Mouse (Mus musculus) limb, embryonic 13.5 days (tissue): Measurements from ENCODE around the gene Mip. TPM values are rescaled to one million over a fixed set of nuclear protein-coding genes. Genes with fewer than 3 reads are reported as not detected.
"Not testable (repeated sequence)": the region's sequence is repeated elsewhere in the genome, so short reads cannot be mapped to it uniquely, and the experiment has no call there.

ENCODE experiments used
- ATAC-seq: fragments of 200-750 bp; cut with Nextera tagmentation; 2 replicates; pipeline ENCODE4 v1.8.0; 2017; ENCODE audit warnings: low read depth, moderate number of reproducible peaks, moderate TSS enrichment; ENCODE audit not compliant: low FRiP score
- H3K27ac ChIP-seq: fragments of 300-500 bp; sonication (generic); 2 replicates; pipeline ENCODE4 v1.5.1; 2015; ENCODE audit warnings: inconsistent platforms, mild to moderate bottlenecking, moderate library complexity
- H3K27me3 ChIP-seq: fragments of 300-500 bp; sonication (generic); 2 replicates; pipeline ENCODE4 v1.6.1; 2015; ENCODE audit warnings: mild to moderate bottlenecking, inconsistent platforms
- H3K36me3 ChIP-seq: fragments of 300-500 bp; sonication (generic); 2 replicates; pipeline ENCODE4 v1.6.1; 2015; ENCODE audit warnings: inconsistent platforms, mild to moderate bottlenecking, moderate library complexity
- H3K4me1 ChIP-seq: fragments of 300-500 bp; sonication (generic); 2 replicates; pipeline ENCODE4 v1.6.1; 2015; ENCODE audit warnings: inconsistent platforms
- H3K4me2 ChIP-seq: fragments of 300-500 bp; sonication (generic); replicated peaks from 2 replicates; pipeline ENCODE4 v1.6.1; 2015; ENCODE audit warnings: inconsistent platforms, mild to moderate bottlenecking, moderate library complexity
- H3K4me3 ChIP-seq: fragments of 300-500 bp; sonication (generic); 2 replicates; pipeline ENCODE4 v1.5.1; 2015; ENCODE audit warnings: moderate library complexity, mild to moderate bottlenecking, inconsistent platforms
- H3K9ac ChIP-seq: fragments of 300-500 bp; sonication (generic); 2 replicates; pipeline ENCODE4 v1.6.1; 2015; ENCODE audit warnings: mild to moderate bottlenecking, inconsistent platforms
- H3K9me3 ChIP-seq: fragments of 300-500 bp; sonication (generic); 2 replicates; pipeline ENCODE4 v1.6.1; 2016; ENCODE audit warnings: inconsistent platforms
- WGBS: fragments of 180-500 bp; shearing (Covaris S2); methylation state at CpG from one replicate; pipeline ENCODE4 v1.1.7; 2015; 5-methylcytosine and 5-hydroxymethylcytosine counted together
- polyA plus RNA-seq: library from polyadenylated mRNA; unstranded; fragments of >200 nt; fragmentation: Nextera tagmentation; extraction: Ambion mirVana; gene quantifications from 2 replicates; pipeline ENCODE4 v1.2.1, GENCODE M21; 2015

The Mip gene
- polyA plus RNA-seq, 1 experiment from 2014 or later: 0.57 TPM

DNA sequence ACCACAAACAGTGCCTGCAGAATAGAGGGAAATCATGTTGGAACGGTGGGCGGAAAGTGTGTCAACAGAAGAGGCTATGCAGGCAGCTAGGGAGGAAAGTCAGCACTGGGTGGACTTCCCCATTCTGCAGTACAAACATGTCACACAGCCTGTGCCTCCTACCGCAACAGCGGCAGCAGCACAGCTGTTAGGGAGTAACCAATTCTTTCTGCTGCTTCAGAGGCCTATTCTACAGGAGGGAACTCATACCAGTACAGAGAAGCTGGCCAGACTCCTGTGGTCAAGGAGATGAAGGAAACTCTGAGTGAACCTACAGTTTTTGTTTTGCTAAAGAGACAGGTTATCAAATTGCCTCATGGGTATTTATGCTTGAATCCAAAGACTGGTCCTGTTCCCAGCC is 33.3 kb downstream of the Mip start:
- no peaks in the 10 kb centered on the region for H3K9me3 ChIP-seq
- H3K27me3 ChIP-seq: no peaks in the 10 kb centered on the region
- H3K4me3 ChIP-seq: no peak overlapping the region
- 0 out of 2 replicates have a peak, but pooled peaks cover 5% of the 10 kb centered on the region for H3K36me3 ChIP-seq
- no peak overlapping the region for H3K27ac ChIP-seq
- WGBS: 88% methylated on average over 4 of the region's 4 CpGs
- ATAC-seq: no peak
- H3K4me2 ChIP-seq: no peak overlapping the region
- H3K4me1 ChIP-seq: no peaks in the 10 kb centered on the region
- no peak overlapping the region for H3K9ac ChIP-seq

DNA sequence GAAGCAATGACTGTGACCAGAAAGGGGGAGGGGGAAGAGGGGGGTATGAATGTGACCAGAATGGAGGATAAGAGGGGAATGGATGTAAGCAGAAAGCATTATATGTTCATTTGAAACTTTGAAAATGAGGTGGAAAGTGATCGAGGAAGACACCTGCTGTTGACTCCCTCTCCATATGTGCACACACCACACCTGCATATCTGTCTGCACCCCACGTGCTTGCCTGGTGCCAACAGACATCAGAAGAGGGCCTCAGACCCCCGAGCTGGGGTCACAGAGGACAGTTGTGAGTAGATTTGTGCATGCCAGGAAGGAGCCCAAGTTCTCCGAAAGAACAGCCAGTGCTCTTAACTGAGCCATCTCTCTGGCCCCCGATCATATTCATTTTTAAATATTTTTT is 34.3 kb downstream of the Mip start:
- 82% methylated on average over 5 of the region's 5 CpGs for WGBS
- no peaks in the 10 kb centered on the region for H3K4me1 ChIP-seq
- ATAC-seq: no peak
- no peaks in the 10 kb centered on the region for H3K36me3 ChIP-seq
- H3K9ac ChIP-seq: no peak overlapping the region
- H3K27ac ChIP-seq: no peak overlapping the region
- no peak overlapping the region for H3K4me2 ChIP-seq
- no peaks in the 10 kb centered on the region for H3K27me3 ChIP-seq
- no peak overlapping the region for H3K4me3 ChIP-seq
- no peaks in the 10 kb centered on the region for H3K9me3 ChIP-seq

DNA sequence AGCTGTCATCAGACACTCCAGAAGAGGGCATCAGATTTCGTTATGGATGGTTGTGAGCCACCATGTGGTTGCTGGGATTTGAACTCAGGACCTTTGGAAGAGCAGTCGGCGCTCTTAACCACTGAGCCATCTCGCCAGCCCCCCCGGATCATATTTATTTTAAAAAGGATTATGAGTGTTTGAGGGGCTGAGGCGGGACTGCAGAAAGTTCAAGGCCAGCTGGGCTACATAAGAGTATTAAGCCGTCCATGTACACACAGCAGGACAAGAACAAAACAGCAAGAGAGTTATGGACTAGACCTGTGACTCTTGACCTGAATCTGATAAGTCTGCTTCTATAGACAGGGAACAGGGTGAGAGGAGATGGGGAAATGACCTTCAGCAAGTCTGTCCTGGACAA is 34.7 kb downstream of the Mip start:
- H3K4me2 ChIP-seq, H3K27me3 ChIP-seq, H3K4me3 ChIP-seq, H3K9me3 ChIP-seq, ATAC-seq, H3K36me3 ChIP-seq, H3K9ac ChIP-seq, H3K4me1 ChIP-seq, H3K27ac ChIP-seq: not testable (repeated sequence)
- 83% methylated on average over 7 of the region's 7 CpGs for WGBS

DNA sequence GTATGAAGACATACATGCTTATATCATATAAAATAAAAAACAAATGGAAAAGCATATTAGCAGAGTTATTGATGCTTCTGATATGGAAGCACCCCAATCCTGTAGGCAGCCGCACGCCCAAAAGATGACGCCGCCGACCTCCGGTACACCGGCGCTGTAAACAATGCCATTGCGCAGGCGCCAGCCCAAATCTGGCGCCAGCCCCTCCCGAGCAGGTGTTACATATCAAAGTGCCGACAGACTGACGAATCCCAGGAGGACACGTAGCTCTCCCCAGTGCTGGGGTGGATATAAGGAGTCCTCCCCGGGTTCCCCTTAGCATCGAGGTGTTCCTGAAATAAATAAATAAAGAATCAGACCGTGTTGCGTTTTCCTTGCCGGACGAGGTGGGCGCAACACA is 36.7 kb downstream of the Mip start:
- Histone ChIP-seq H3K4me1 (no peaks in the 10 kb centered on the region), H3K27me3 (no peaks in the 10 kb centered on the region), H3K36me3 (no peaks in the 10 kb centered on the region), H3K4me2 (no peak overlapping the region), H3K9me3 (no peaks in the 10 kb centered on the region), H3K9ac (no peak overlapping the region), H3K4me3 (no peak overlapping the region), H3K27ac (no peak overlapping the region)
- 82% methylated on average over 22 of the region's 22 CpGs for WGBS
- ATAC-seq: no peak

DNA sequence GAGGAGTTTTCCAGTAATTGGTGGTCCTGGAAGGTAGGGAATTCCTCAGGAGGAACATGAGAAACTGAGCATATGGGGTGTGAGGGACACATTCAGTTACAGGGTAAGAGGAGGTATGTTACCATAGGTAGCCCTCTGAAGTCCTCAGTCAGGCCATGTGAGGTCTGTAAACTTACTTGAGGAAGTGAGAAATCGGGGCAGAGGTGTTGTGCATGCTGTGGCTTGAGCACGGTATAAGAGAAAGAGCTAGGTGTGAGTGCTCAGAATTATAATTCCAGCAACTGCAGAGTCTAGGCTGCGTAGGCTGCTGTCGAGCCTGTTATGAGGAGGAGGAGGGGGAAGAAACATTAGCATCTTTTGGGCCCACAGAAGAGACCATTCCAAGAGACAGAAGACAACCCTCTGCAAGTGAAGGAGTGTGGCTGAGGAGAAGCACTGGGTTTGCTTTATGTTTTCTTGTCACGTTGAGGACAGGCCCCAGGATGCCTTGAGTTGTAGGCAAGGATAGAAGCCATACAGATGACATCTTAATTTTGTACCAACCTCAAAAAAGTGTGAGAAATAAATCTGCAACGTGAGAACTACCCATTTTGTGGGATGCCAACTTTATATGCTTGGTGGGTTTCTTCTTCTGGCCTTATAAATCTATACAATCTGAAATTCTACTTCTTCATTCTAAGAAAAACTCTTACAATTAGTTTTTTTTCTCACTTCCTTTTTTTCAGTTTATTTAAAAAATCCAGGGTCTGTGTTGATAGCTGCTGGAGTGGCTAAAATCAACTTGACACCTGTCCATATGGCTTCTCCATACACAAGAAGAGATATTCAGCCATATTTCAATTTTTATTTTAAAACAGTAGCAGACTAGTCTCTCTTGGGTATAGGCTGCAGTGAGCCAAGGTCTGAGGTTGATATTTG is 38.0 kb downstream of the Mip start:
- Histone ChIP-seq H3K36me3 (no peaks in the 10 kb centered on the region), H3K27me3 (no peaks in the 10 kb centered on the region), H3K4me1 (no peaks in the 10 kb centered on the region), H3K9ac (no peak overlapping the region), H3K4me3 (no peak overlapping the region), H3K9me3 (no peaks in the 10 kb centered on the region), H3K27ac (no peak overlapping the region), H3K4me2 (no peak overlapping the region)
- WGBS: 81% methylated on average over 6 of the region's 6 CpGs
- no peak for ATAC-seq

DNA sequence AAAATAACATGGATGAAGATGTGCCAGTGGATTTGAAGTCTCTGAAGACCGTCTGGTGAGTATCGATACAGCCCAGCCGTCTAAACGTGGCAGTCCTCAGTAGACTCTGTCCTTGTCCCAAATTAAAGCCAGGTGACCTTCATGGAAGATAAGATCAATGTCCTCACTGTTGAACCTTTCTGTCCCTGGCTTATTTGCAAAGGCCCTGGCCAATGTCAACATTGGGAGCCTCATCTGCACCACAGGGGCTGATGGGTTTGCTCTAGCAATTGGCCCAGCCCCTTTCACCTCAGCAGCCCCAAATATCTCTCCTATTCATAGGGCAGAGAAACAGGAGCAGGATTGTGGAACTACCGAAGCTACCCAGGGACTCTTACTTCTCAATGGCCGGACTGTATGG is 42.7 kb downstream of the Mip start, which contains the start of gene Apof:
TSS of gene Apof (plus strand) at position 301 of the 400 bp plus-strand sequence.
- Histone ChIP-seq H3K9me3 (no peaks in the 10 kb centered on the region), H3K36me3 (no peaks in the 10 kb centered on the region), H3K9ac (no peak within 1 kb of the TSS), H3K27ac (no peak within 1 kb of the TSS), H3K4me1 (no peaks in the 10 kb centered on the region; the same call in 1 of the 2 replicates), H3K27me3 (no peaks in the 10 kb centered on the region), H3K4me3 (no peak within 1 kb of the TSS), H3K4me2 (no peak within 1 kb of the TSS)
- ATAC-seq: no peak
- WGBS: 70% methylated on average over 6 of the region's 6 CpGs

DNA sequence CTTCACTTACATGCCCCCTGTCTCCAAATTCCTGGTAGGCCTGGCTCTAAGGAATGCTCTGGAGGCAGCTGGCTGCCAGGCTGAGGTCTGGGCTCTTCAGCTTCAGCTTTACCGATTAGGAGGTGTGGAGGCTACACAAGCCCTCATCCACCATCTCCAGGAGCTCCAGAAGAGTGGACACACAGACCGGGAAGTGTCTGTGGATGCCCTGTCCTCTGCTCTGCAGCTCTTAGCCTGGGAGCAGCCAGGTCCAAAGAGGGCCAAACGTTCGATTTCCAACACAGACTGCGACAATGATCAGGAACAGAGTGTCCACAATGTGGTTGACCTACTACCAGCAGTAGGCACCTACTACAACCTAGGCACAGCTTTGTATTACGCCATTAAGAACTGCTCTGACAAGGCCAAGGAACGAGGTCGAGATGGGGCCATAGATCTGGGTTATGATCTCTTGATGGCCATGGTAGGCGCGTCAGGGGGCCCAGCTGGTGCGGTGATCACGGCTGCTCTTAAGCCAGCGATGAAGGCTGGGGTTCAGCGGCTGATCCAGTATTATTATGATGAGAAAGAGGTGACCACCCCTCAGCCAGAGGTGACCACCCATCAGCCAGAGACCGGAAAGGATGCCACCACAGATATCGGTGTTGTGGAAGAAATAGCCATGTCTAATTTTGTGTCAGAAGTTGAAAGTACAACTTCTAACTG is 43.7 kb downstream of the Mip start:
- H3K9me3 ChIP-seq: no peaks in the 10 kb centered on the region
- peak overlapping the region; percentile 70; the same call in 1 of the 2 replicates for H3K4me3 ChIP-seq
- H3K4me2 ChIP-seq: peak overlapping the region; percentile 70
- H3K27ac ChIP-seq: no peak overlapping the region
- H3K4me1 ChIP-seq: no peaks in the 10 kb centered on the region; the same call in 1 of the 2 replicates
- ATAC-seq: no peak
- H3K27me3 ChIP-seq: no peaks in the 10 kb centered on the region
- 87% methylated on average over 16 of the region's 16 CpGs for WGBS
- H3K9ac ChIP-seq: no peak overlapping the region
- H3K36me3 ChIP-seq: no peaks in the 10 kb centered on the region

DNA sequence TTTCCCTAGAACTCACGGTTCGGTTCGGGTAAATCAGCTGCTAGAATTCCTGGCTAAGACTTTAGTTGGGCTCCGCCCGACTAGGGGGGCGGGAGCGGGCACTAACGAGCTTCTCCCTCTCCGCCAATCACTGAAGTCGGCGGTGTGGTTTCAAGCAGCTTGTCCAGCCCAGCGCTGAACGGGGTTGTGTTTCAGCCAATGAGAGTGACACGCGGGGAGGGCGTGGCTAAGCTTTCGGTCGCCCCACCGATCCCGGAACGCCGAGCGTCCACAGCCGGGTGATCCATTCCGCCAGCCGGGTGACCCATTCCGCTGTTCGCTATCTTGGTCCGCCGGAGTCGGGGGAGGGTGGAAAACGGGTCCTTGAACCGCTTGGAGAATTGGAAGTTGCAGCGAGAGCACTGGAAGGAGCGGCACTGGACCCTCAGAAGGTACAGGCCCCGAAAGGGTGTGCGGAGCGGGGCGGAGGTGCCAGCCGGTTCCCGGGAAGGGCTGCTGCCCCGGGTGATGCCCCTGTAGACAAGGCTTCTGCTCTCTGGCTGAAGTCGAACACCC is 44.7 kb downstream of the Mip start, which contains the start of gene Stat2:
TSS of gene Stat2 (plus strand) at position 273 of the 555 bp plus-strand sequence.
- Histone ChIP-seq H3K4me2 (peak within 1 kb of the TSS; percentile 70), H3K4me1 (no peaks in the 10 kb centered on the region; the same call in 1 of the 2 replicates), H3K9ac (peak within 1 kb of the TSS; percentile 74), H3K9me3 (no peaks in the 10 kb centered on the region), H3K27me3 (no peaks in the 10 kb centered on the region), H3K36me3 (no peaks in the 10 kb centered on the region), H3K27ac (peak within 1 kb of the TSS; percentile 17; the same call in 1 of the 2 replicates), H3K4me3 (peak within 1 kb of the TSS; percentile 70)
- WGBS: under 1% methylated on average over 42 of the region's 43 CpGs
- peak; percentile 99 for ATAC-seq

DNA sequence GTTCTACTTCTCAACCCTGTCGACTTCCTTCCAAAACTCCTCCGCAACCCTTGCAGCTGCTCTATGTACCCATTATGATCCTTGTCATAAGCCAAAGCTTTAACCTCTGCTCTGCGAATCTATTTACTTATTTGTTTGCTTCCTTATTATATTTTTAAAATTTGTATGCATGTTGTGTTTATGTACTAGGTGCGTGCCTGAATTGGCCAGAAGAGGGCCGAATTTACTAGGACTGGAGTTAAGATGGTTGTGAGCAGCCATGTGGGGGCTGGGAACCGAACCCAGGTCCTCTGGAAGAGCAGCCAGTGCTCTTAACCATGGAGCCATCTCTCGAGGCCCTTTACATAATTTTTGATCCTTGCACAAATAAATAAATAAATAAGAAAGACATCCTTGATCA is 45.2 kb downstream of the Mip start:
- Histone ChIP-seq H3K27ac (0 out of 2 replicates have a peak overlapping the region, but pooled peaks have one; percentile 17), H3K9me3 (no peaks in the 10 kb centered on the region), H3K9ac (peak overlapping the region; percentile 74), H3K4me3 (peak overlapping the region; percentile 70), H3K27me3 (no peaks in the 10 kb centered on the region), H3K4me1 (no peaks in the 10 kb centered on the region; the same call in 1 of the 2 replicates), H3K36me3 (no peaks in the 10 kb centered on the region), H3K4me2 (peak overlapping the region; percentile 70)
- no peak for ATAC-seq
- WGBS: 44% methylated on average over 7 of the region's 7 CpGs

DNA sequence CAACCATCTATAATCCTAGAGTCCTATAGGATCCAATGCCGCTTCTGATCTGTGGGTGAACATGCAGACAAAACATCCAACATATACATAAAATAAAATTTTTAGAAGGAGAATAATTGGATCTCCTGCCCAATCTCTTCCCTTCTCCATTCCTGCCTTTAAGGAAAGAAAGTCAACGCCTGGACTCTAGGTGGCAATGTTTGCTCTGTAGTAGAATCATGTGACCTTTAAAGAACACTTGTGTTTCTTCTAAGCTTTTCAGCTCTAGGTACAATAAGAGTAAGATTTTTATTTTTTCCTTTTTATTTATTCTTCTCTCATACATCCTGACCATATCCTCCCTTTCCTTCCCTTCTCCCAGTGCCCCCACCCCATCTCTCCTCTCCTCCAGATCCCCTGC is 46.2 kb downstream of the Mip start:
- Histone ChIP-seq H3K4me1 (no peaks in the 10 kb centered on the region; the same call in 1 of the 2 replicates), H3K4me2 (no peak overlapping the region), H3K9ac (no peak overlapping the region), H3K9me3 (no peaks in the 10 kb centered on the region), H3K27ac (no peak overlapping the region), H3K27me3 (no peaks in the 10 kb centered on the region), H3K36me3 (peaks cover 5% of the 10 kb centered on the region), H3K4me3 (no peak overlapping the region)
- no peak for ATAC-seq
- 63% methylated on average over 2 of the region's 2 CpGs for WGBS

DNA sequence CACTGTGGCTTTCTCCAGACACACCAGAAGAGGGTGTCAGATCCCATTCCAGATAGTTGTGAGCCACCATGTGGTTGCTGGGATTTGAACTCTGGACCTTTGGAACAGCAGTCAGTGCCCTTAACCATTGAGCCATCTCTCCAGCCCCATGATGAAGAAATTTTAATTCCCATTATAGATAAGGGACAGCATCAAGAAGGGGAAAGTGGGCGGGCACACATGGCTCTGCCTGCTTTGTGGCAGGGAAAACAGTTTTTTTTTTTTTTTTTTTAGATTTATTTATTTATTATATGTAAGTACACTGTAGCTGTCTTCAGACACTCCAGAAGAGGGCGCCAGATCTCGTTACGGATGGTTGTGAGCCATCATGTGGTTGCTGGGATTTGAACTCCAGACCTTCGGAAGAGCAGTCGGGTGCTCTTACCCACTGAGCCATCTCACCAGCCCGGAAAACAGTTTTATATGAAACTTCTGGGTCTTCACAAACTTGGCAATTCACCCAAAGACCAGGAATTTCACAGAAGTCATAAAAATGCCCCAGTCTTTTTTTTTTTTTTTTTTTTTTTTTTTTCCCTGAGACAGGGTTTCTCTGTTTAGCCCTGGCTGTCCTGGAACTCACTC is 47.3 kb downstream of the Mip start:
- not testable (repeated sequence) for H3K4me3 ChIP-seq, ATAC-seq, H3K27me3 ChIP-seq, H3K4me2 ChIP-seq, H3K36me3 ChIP-seq, H3K9ac ChIP-seq, H3K27ac ChIP-seq, H3K4me1 ChIP-seq, H3K9me3 ChIP-seq
- WGBS: 85% methylated on average over 5 of the region's 7 CpGs
